Mouse (Mus musculus) inflammation-experienced regulatory T-cells (primary cell): ENCODE data around the gene Olfr670. TPM values are rescaled to one million over a fixed set of nuclear protein-coding genes. Genes with fewer than 3 reads are reported as not detected.

ENCODE experiments used
- polyA plus RNA-seq, 2 experiments: library from polyadenylated mRNA; unstranded; fragments of 100-300 nt; shearing (Covaris generic); gene quantifications; one replicate each; pipeline ENCODE4 v1.2.1; 2017

Gene Olfr670
- polyA plus RNA-seq, result not detected

GRCm38 (mm10) chr7:104962520-104962919 is at the start of gene Olfr670:
Olfr670 (minus strand) TSS chr7:104962620.

GRCm38 (mm10) chr7:105001929-105002328 is 39.5 kb upstream of the Olfr670 start, which contains the start of gene Olfr672:
Olfr672 (minus strand) TSS chr7:105002029.

GRCm38 (mm10) chr7:104979026-104979425 is 16.6 kb upstream of the Olfr670 start, which contains the start of gene Olfr671:
Olfr671 (minus strand) TSS chr7:104979126.

GRCm38 (mm10) chr7:104933940-104934339 is 28.5 kb downstream of the Olfr670 start, which contains the start of gene Olfr669:
Olfr669 (plus strand) TSS chr7:104934240.

GRCm38 (mm10) chr7:104927957-104928356 is 34.5 kb downstream of the Olfr670 start, which contains the start of gene Olfr668:
Olfr668 (minus strand) TSS chr7:104928057.

GRCm38 (mm10) chr7:104921382-104921781 is 41.0 kb downstream of the Olfr670 start, which contains the start of gene Olfr667:
Olfr667 (minus strand) TSS chr7:104921482.

Other genes starting within 250 kb of the Olfr670 start
- not detected for gene Usp17le, start 185.2 kb downstream of the Olfr670 start, polyA plus RNA-seq
- not detected for gene Usp17lb, start 120.0 kb downstream of the Olfr670 start, polyA plus RNA-seq
- under 1 TPM; 0.18 to 0.65 TPM for gene Usp17la, start 105.6 kb downstream of the Olfr670 start, polyA plus RNA-seq
- gene Olfr665, start 84.6 kb downstream of the Olfr670 start, polyA plus RNA-seq, result not detected
- gene Olfr666, start 66.7 kb downstream of the Olfr670 start, polyA plus RNA-seq, result not detected
- not detected for gene Olfr667, start 41.1 kb downstream of the Olfr670 start, polyA plus RNA-seq
- gene Olfr668, start 34.6 kb downstream of the Olfr670 start, polyA plus RNA-seq, result under 1 TPM in 1 of 2 experiments, not detected in 1; 0.38 TPM
- under 1 TPM in 1 of 2 experiments, not detected in 1; 0.48 TPM for gene Olfr669, start 28.4 kb downstream of the Olfr670 start, polyA plus RNA-seq
- gene Olfr671, start 16.5 kb upstream of the Olfr670 start, polyA plus RNA-seq, result under 1 TPM in 1 of 2 experiments, not detected in 1; 0.47 TPM
- gene Olfr672, start 39.4 kb upstream of the Olfr670 start, polyA plus RNA-seq, result 1 to 10 TPM in 1 of 2 experiments, not detected in 1; 1.3 TPM
- gene Olfr675, start 65.8 kb upstream of the Olfr670 start, polyA plus RNA-seq, result under 1 TPM in 1 of 2 experiments, not detected in 1; 0.48 TPM
- gene Olfr676, start 70.1 kb upstream of the Olfr670 start, polyA plus RNA-seq, result under 1 TPM in 1 of 2 experiments, not detected in 1; 0.94 TPM
- gene Olfr677, start 88.8 kb upstream of the Olfr670 start, polyA plus RNA-seq, result 1 to 10 TPM in 1 of 2 experiments, under 1 TPM in 1; 0.06 to 1.7 TPM
- gene Olfr678, start 101.9 kb upstream of the Olfr670 start, polyA plus RNA-seq, result not detected
- gene Olfr679, start 118.6 kb upstream of the Olfr670 start, polyA plus RNA-seq, result not detected
- gene Olfr680-ps1, start 130.2 kb upstream of the Olfr670 start, polyA plus RNA-seq, result not detected
- under 1 TPM in 1 of 2 experiments, not detected in 1; 0.09 TPM for gene Olfr681, start 154.2 kb upstream of the Olfr670 start, polyA plus RNA-seq
- gene Olfr683, start 184.4 kb upstream of the Olfr670 start, polyA plus RNA-seq, result not detected
- not detected for gene Olfr684, start 201.0 kb upstream of the Olfr670 start, polyA plus RNA-seq
- gene Olfr685, start 223.4 kb upstream of the Olfr670 start, polyA plus RNA-seq, result under 1 TPM in 1 of 2 experiments, not detected in 1; 0.05 TPM
- gene Olfr686, start 244.9 kb upstream of the Olfr670 start, polyA plus RNA-seq, result not detected